Mouse (Mus musculus): ENCODE data around the gene Knop1. TPM values are rescaled to one million over a fixed set of nuclear protein-coding genes. Genes with fewer than 3 reads are reported as not detected.

The Knop1 gene
- polyA plus RNA-seq, 1 experiment from 2014 or later: 118 TPM

DNA sequence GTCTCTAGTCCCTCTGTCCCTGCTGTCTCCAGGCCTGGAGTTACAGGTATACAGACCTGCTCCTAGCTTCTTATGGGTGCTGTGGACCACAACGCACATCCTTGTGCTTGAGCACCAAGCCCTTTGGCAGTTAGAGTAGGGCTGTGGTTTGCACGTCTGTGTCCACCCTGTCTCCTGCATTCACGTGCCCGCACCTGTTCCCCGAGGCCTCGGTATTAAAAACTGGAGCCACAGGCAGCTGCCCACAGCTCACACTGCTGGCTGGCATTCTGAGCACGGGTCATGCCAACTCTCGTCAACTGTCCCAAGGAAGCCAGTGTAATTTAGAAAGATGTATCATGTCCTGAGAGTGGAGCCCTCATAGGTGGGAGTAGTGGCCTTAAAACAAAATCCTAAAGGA lies 60.3 kb downstream of the Knop1 start:
- H3K36me3 ChIP-seq (ENCODE audit: control insufficient read depth, insufficient read depth, low read length): 0 out of 2 replicates have a peak, but pooled peaks cover 4% of the 10 kb centered on the region
- H3K9me3 ChIP-seq (ENCODE audit: control insufficient read depth, low read length): no peaks in the 10 kb centered on the region
- no peak overlapping the region for H3K4me3 ChIP-seq (ENCODE audit: low read depth, low read length)
- no peak overlapping the region for H3K27ac ChIP-seq (ENCODE audit: low read depth, low read length)
- ATAC-seq (ENCODE audit: low FRiP score) (no peak), DNase-seq (ENCODE audit: low spot score, missing footprints) (peak; percentile 35)
- WGBS: 93% methylated on average over 8 of the region's 8 CpGs
- H3K9ac ChIP-seq (ENCODE audit: low read length): no peak overlapping the region
- no peak overlapping the region for H3K4me2 ChIP-seq
- no peaks in the 10 kb centered on the region for H3K4me1 ChIP-seq (ENCODE audit: control insufficient read depth, insufficient read depth, low read length)
- H3K27me3 ChIP-seq (ENCODE audit: control insufficient read depth, insufficient read depth, low read length): no peaks in the 10 kb centered on the region

DNA sequence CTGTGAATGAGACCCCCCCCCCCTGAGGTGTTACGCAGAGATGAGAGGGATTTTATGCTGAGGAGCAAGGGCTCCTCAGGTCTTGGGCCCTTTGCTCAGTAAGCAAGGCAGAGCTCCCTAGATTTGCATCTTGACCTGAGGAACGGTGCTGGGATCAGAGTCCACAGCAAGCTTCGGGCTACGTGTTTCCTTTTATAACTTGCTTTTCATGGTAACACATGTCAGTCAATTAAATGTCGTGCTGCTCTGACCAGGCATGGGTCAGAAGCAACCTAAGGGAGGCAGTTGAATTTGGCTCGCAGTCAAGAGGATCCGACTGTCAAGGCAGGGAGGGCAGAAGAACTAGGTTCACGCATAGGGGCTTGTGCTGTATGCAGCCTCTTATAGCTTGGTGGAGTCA lies 62.2 kb downstream of the Knop1 start:
- WGBS: 90% methylated on average over 8 of the region's 8 CpGs
- Histone ChIP-seq H3K4me1 (ENCODE audit: control insufficient read depth, insufficient read depth, low read length) (no peaks in the 10 kb centered on the region), H3K9ac (ENCODE audit: low read length) (no peak overlapping the region), H3K27ac (ENCODE audit: low read depth, low read length) (no peak overlapping the region), H3K4me2 (no peak overlapping the region), H3K27me3 (ENCODE audit: control insufficient read depth, insufficient read depth, low read length) (no peaks in the 10 kb centered on the region), H3K9me3 (ENCODE audit: control insufficient read depth, low read length) (no peaks in the 10 kb centered on the region), H3K4me3 (ENCODE audit: low read depth, low read length) (no peak overlapping the region), H3K36me3 (ENCODE audit: control insufficient read depth, insufficient read depth, low read length) (0 out of 2 replicates have a peak, but pooled peaks cover 2% of the 10 kb centered on the region)
- DNase-seq (ENCODE audit: low spot score, missing footprints) (no peak), ATAC-seq (ENCODE audit: low FRiP score) (no peak)

Other genes starting within 250 kb of the Knop1 start
- gene Gde1, start 150.5 kb downstream of the Knop1 start, polyA plus RNA-seq (2014; fragmentation: Nextera tagmentation; extraction: Ambion mirVana): 99.7 and 104 TPM in 2 replicates
- 24.0 and 25.7 TPM in 2 replicates for gene Ccp110, start 143.7 kb downstream of the Knop1 start, polyA plus RNA-seq (2014; fragmentation: Nextera tagmentation; extraction: Ambion mirVana)
- 74.2 and 82.8 TPM in 2 replicates for gene Vps35l, start 116.0 kb downstream of the Knop1 start, polyA plus RNA-seq (2014; fragmentation: Nextera tagmentation; extraction: Ambion mirVana)
- 3.1 and 3.2 TPM in 2 replicates for gene Iqck, start 502 bp downstream of the Knop1 start, polyA plus RNA-seq (2014; fragmentation: Nextera tagmentation; extraction: Ambion mirVana)
- gene Gprc5b, start 139.0 kb upstream of the Knop1 start, polyA plus RNA-seq (2014; fragmentation: Nextera tagmentation; extraction: Ambion mirVana): 20.0 and 20.1 TPM in 2 replicates

Data from midbrain, embryonic 11.5 days (tissue).